Mouse (Mus musculus): ENCODE measurements around the gene Map7d1.

- peak; percentile 28; the same call in 1 of the 2 replicates for TF ChIP-seq CTCF (IDR thresholded peaks at IDR 0.05; ENCODE audit: extremely low read depth, insufficient read length, insufficient replicate concordance, low read depth, low read length)
- no peak for TF ChIP-seq POLR2A (IDR thresholded peaks at IDR 0.05; ENCODE audit: low read depth, low read length)
Measured at GRCm38 (mm10) chr4:126303877-126304276, 47.7 kb upstream of the Map7d1 start.

All from small intestine, adult 2 months (tissue).